Mouse (Mus musculus) kidney, adult 2 months (tissue): Measurements from ENCODE around the gene 1110051M20Rik.

Experiments used
- CTCF ChIP-seq: fragments of 200-500 bp; conservative IDR thresholded peaks from 2 replicates; pipeline ENCODE4 v1.5.1; 2011; ENCODE audit warnings: low read depth, mild to moderate bottlenecking, control low read depth, low read length, moderate library complexity, mixed read lengths; ENCODE audit not compliant: insufficient read depth, insufficient read length
- POLR2A ChIP-seq: fragments of 200-500 bp; IDR thresholded peaks from one replicate; pipeline ENCODE4 v1.6.1; 2011; ENCODE audit warnings: low read depth, low read length, control low read depth

- TF ChIP-seq CTCF (no peak), POLR2A (no peak)
Measured at GRCm38 (mm10) chr2:91450316-91450715, 5.8 kb upstream of the 1110051M20Rik start.
